Mouse (Mus musculus) neural tube, postnatal 0 days (tissue): ENCODE data around the gene Olfr985. TPM values are rescaled to one million over a fixed set of nuclear protein-coding genes. Genes with fewer than 3 reads are reported as not detected.

Experiments used
- polyA plus RNA-seq: library from polyadenylated mRNA; unstranded; fragments of >200 nt; fragmentation: Nextera tagmentation; extraction: Ambion mirVana; gene quantifications from 2 replicates; pipeline ENCODE4 v1.2.1, GENCODE M21; 2015

Gene Olfr985
- polyA plus RNA-seq: not detected in 2 replicates

DNA sequence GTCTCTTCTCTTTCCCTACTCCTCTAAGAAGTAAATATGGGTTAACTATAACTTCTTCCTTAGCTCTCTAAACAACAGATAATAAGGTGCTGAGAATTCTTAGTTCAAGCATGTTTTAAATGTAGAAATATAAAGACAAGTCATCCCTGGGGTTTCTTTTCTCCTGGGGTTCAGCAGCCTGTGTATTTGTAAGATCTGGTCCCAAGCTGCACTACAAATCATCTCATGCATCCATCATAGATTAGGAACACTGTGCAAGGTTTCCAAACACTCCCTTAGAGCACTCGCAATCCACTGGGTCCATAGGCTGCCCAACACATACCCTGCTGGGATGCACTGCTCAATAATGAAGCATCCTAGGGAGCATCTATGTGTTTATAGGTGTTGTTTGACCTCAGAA lies at the start of gene Olfr985:
Gene Olfr985, minus strand, starts transcription at position 101 of the 400 bp plus-strand sequence.

DNA sequence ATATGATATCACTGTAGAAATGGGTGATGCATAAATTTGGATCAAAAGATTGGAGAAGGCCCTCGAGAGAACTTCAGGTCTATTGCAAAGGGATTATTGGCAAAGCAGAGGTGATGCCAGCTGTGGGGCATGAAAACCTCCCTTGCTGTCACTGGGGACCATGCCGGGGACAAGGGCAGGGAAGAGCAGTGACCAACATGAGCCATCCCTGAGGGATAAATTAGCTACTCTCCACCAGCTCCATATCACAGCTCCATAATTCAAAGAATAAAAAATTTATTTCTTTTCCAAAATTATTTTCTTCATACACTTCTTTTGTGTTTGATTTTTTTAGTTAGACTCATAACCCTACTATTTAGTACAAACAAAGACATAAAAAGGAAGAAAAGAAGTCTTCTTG lies 15.9 kb downstream of the Olfr985 start, which contains the start of gene Olfr984:
Gene Olfr984, minus strand, starts transcription at position 101 of the 400 bp plus-strand sequence.

DNA sequence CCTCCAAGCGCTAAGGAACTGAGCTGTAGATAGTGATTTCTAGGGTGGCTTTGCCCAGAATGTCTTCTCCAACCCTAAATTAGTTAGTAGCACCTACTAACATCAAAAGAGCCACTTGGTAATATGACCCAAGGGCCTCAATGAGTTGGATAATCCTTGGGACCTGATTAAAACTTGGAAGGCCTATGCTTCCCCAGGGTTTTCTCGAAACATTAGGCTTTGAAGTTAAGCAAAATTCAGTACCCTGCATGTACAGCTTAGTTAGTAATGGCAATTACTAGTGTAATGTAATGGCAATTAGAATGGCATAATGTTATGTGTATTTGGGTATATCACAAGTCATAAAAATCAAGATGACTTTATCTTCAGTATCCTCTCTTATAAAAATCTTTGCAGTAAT lies 36.5 kb downstream of the Olfr985 start, which contains the start of gene Olfr983:
Gene Olfr983, minus strand, starts transcription at position 101 of the 400 bp plus-strand sequence.

Other genes with a start within 250 kb of the Olfr985 start
- not detected in 2 replicates for gene Olfr229, start 222.8 kb downstream of the Olfr985 start, polyA plus RNA-seq
- not detected in 2 replicates for gene Olfr974, start 192.7 kb downstream of the Olfr985 start, polyA plus RNA-seq
- gene Olfr975, start 178.1 kb downstream of the Olfr985 start, polyA plus RNA-seq: not detected in 2 replicates
- gene Olfr976, start 169.1 kb downstream of the Olfr985 start, polyA plus RNA-seq: not detected in 2 replicates
- gene Olfr978, start 138.1 kb downstream of the Olfr985 start, polyA plus RNA-seq: not detected in 2 replicates
- not detected in 2 replicates for gene Olfr979, start 126.7 kb downstream of the Olfr985 start, polyA plus RNA-seq
- not detected in 2 replicates for gene Olfr980, start 120.6 kb downstream of the Olfr985 start, polyA plus RNA-seq
- 0.05 TPM in 1 of 2 replicates, not detected in the other for gene Olfr981, start 108.7 kb downstream of the Olfr985 start, polyA plus RNA-seq
- not detected in 2 replicates for gene Olfr982, start 56.4 kb downstream of the Olfr985 start, polyA plus RNA-seq
- gene Olfr983, start 36.6 kb downstream of the Olfr985 start, polyA plus RNA-seq: not detected in 2 replicates
- not detected in 2 replicates for gene Olfr984, start 16.0 kb downstream of the Olfr985 start, polyA plus RNA-seq
- not detected in 2 replicates for gene Tmem225, start 17.9 kb upstream of the Olfr985 start, polyA plus RNA-seq
- gene Olfr986, start 50.7 kb upstream of the Olfr985 start, polyA plus RNA-seq: not detected in 2 replicates
- gene Zfp202, start 62.1 kb upstream of the Olfr985 start, polyA plus RNA-seq: 6.6 and 7.0 TPM in 2 replicates
- gene Scn3b, start 139.0 kb upstream of the Olfr985 start, polyA plus RNA-seq: 89.1 and 105 TPM in 2 replicates